Mouse (Mus musculus): ENCODE results near the gene Psmc6.

Gene Psmc6

GRCm38 (mm10) chr14:45350931-45351859, 21.6 kb downstream of the Psmc6 start, which contains the start of gene Styx:
Gene Styx, plus strand, starts transcription at chr14:45351093.
- in situ Hi-C loops (cut with MseI, MboI): no loop called here

DNA sequence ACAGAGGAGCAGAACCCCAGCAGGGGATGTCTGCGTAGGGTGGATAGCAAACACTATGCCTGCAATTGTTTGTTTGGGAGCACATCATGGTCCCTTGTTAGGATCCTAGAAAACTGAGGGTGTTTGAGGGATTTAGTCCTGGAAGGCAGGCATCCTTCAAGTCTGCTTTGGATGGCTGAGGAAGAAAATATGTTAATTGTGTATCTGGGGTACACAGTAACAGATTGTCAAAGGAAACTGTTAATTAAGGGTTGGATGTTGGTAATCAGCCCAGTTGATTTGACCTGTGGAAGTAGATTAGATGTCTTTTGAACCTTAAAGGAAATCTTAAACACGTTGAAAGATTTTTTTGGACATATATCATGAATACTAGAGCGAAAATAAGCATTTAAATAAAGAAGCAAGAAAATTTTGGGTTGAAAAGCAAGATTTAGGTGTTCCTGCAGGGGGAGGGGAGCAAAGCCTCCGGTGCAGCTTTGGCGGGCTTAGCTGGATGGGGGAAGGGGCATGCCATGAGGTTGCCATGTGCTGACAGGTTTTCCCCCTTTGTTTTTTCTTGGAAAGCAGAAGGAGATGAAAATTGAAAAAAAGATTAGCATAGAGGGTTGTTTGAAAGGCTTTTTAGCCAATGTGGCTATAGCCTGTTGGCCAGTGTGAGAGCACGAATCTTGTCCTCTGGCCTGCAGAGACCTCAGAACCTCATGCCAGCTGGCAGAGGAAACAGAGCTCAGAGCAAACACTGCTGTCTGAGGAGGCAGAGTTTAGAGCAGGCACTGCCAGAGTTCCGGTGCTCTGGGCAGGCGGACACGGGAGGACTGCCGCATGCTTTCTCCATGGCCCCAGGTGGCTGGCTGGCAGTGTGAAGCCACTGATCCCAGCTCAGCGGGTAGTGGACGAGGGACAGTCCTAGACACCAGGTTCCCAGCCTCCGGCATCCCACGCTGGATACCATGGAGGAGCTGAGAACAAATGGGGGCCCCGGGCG, 34.9 kb downstream of the Psmc6 start:
- in situ Hi-C loops (cut with MseI, MboI): no loop called here

- in situ Hi-C loops (cut with MseI, MboI): no loop called here
Measured at GRCm38 (mm10) chr14:45365196-45365587, 35.6 kb downstream of the Psmc6 start.

DNA sequence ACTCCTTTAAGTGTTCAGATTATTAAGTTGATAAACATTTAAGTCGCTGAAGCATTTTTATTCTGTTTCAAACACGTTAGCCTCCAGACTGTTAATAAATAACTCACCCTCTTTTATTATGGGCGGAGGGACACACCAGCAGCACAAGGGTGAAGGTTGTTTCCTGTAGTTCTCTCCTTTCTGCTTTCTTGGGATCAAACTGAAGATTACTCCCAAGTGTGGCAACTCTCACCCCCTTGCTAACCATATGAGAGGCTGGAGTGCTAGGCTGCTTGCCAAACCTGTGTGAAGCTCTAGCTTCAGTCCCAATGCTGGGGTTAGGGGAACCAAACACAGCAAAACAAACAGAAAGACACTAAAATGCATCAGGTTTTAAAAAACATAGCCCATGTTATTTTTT, 49.2 kb downstream of the Psmc6 start:
- in situ Hi-C loops (cut with MseI, MboI): no loop called here

- in situ Hi-C loops (cut with MseI, MboI): no loop called here
Measured at GRCm38 (mm10) chr14:45380756-45381155, 51.2 kb downstream of the Psmc6 start.

DNA sequence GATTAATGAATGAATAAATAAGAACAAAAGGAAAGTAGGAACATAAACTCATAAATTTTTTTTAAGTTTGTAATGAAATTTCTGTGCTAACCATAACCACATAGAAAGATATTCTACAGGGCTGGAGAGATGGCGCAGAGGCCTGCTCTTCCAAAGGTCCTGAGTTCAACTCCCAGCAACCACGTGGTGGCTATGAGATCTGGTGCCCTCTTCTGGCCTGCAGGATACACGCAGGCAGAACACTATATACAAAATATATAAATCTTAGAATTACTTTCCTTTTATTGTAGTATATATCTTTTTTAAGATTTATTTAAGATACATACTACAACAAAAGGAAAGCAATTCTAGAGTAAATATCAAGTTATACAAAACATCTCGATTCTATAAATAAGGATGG, 53.3 kb downstream of the Psmc6 start:
- in situ Hi-C loops (cut with MseI, MboI): no loop called here

DNA sequence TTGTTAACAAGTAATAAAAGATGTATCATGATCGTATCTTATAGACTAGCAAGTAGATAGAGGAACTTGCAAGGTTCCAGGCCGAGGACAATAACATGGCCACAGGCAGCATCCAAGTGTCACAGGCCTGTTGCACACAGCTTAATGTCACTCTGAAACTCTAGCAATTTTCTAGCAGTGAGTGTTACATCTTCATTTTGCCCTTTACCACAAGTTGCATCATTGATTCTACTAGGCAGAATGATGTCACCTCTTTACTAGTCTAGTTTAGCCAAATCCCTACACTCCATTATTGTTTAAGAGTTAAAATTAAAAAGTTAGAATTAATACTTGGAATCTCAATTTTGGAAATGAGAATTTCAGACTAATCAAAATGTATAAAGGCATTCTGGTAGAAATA, 56.0 kb downstream of the Psmc6 start:
- in situ Hi-C loops (cut with MseI, MboI): no loop called here

DNA sequence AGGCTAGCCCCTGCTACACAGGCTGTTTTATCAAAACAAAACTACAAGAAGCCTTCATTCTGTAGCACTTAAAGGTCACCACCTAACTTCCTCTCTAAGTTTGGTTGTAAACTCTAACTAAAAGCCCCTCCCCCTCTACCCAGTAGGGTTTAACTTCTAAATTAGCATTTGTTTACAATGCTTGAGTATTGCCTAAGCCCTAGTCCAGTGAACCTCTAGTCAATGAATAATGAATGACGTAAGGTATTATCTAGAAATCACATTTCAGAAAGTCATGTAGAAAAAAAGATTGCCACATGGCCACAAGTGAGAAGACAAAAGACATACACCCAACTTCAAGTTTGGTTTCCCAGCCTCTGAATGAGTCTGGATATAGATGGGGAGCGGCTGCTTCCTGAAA, 57.9 kb downstream of the Psmc6 start:
- in situ Hi-C loops (cut with MseI, MboI): no loop called here

DNA sequence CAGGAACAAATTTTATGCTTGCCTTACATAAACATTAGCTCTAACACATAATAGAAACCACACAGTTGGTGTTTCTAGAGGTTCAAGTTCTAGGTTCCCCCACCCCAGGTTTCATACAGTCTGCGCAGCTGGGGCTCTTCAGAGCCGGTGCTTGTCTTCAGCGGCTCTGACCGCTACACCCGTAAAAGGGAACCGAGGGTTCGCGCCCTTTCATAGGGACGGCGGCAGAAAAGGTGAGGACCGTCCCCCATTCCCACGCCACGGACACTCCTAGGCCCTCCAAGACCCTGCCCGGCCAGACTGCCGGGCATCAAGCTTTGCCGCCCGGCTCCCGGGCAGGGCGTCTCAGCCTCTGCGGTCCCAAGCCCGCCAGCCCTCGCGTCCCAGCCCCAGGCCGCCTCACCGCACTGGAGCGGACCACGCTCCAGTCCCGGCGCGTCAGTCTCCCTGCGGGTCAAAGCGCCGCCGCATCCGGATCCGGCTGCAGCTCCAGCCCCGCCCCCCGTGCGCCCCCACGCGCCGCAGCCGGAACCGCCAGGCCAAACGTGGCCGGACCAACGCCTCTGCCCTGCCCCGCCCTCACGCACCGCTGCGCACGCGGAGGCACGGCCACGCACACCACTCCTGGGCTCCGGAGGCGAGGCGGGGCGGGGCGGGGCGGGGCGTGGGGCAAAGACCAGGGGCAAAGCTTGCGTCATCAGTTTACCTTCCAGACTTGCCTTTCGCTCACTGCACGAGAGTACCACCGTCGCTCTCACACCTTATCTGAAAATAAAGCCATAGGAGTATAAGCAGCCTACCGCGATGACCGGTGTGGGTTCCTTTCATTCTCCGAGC, 59.0 kb downstream of the Psmc6 start:
- in situ Hi-C loops (cut with MseI, MboI): no loop called here

GRCm38 (mm10) chr14:45389194-45389593, 59.6 kb downstream of the Psmc6 start:
- in situ Hi-C loops (cut with MseI, MboI): no loop called here

All from mouse trophoblast stem cell (cell line).